ENCODE assay signal across 9 mouse cellular contexts in genomic region chr1:170866992-170867690, GRCm38 (mm10). TPM values are rescaled to one million over a fixed set of nuclear protein-coding genes. Genes with fewer than 3 reads are reported as not detected.
DNase-seq lines count a peak whose midpoint lies in the region; ATAC-seq and TF ChIP-seq lines count a peak whose summit lies in the region.
"Had no signal": no experiment of that assay in that cellular context is flagged by ENCODE, and none has a peak within 500 bp of the region (broad histone marks: within the 10 kb centered on the region; RNA-seq: fewer than 3 reads in every experiment).

No protein-coding gene starts in this region.

- H3K4me3 ChIP-seq in cerebellum, adult 2 months (replicated peaks; ENCODE audit: insufficient read depth, low read depth, low read length): peak overlapping the region; percentile 95
- peak overlapping the region; percentile 84 for H3K4me3 ChIP-seq in limb, embryonic 13.5 days
- H3K4me3 ChIP-seq in midbrain, embryonic 13.5 days (replicated peaks): peak overlapping the region; percentile 63

- DNase-seq in cerebellum, adult 2 months: peak in 1 of 2 experiments; percentile 17
- DNase-seq in cerebellum, adult 18-20 months: no peak
- DNase-seq in thymus, postnatal 14 days: peak; percentile 30
- no peak for DNase-seq in thymus, adult 18-20 months
- no peak for DNase-seq in layer of hippocampus, adult 11-12 months (ENCODE audit: low spot score)

- peaks cover 8% of the 10 kb centered on the region for H3K36me3 ChIP-seq in limb, embryonic 13.5 days
- peaks cover 8% of the 10 kb centered on the region; the same call in 1 of the 2 replicates for H3K36me3 ChIP-seq in midbrain, embryonic 13.5 days

- no peak for TF ChIP-seq POLR2A in cerebellum, adult 2 months (IDR thresholded peaks at IDR 0.05; ENCODE audit: borderline replicate concordance, insufficient read depth, low read length)

- H3K9me3 ChIP-seq in limb, embryonic 13.5 days: no peaks in the 10 kb centered on the region
- H3K9me3 ChIP-seq in midbrain, embryonic 13.5 days: no peaks in the 10 kb centered on the region

- peak overlapping the region; percentile 82 for H3K9ac ChIP-seq in limb, embryonic 13.5 days
- peak overlapping the region; percentile 82 for H3K9ac ChIP-seq in midbrain, embryonic 13.5 days (replicated peaks)

- H3K4me1 ChIP-seq in cerebellum, adult 2 months (ENCODE audit: control insufficient read depth, insufficient read depth, low read length): no peaks in the 10 kb centered on the region; the same call in 1 of the 2 replicates
- H3K4me1 ChIP-seq in limb, embryonic 13.5 days: peaks cover 9% of the 10 kb centered on the region
- H3K4me1 ChIP-seq in midbrain, embryonic 13.5 days (replicated peaks): peaks cover 13% of the 10 kb centered on the region

- 0 out of 2 replicates have a peak, but pooled peaks have one; percentile 1 for ATAC-seq in granulocyte monocyte progenitor cell, adult 5-6 weeks (replicated peaks; ENCODE audit: poor library complexity, severe bottlenecking)
- peak; percentile 53 for ATAC-seq in limb, embryonic 13.5 days (ENCODE audit: low FRiP score, low read depth)
- ATAC-seq in midbrain, embryonic 13.5 days: peak; percentile 60

- no peak for TF ChIP-seq CTCF in cerebellum, adult 2 months (IDR thresholded peaks at IDR 0.05; ENCODE audit: borderline replicate concordance, insufficient read depth, low read depth, low read length)

- H3K27ac ChIP-seq in cerebellum, adult 2 months (ENCODE audit: insufficient read depth, low read length): peak overlapping the region; percentile 26
- H3K27ac ChIP-seq in limb, embryonic 13.5 days: peak overlapping the region; percentile 75; the same call in 1 of the 2 replicates
- peak overlapping the region; percentile 41; the same call in 1 of the 2 replicates for H3K27ac ChIP-seq in midbrain, embryonic 13.5 days

- H3K27me3 ChIP-seq in cerebellum, adult 2 months (ENCODE audit: control insufficient read depth, insufficient read depth, low read length): no peaks in the 10 kb centered on the region
- H3K27me3 ChIP-seq in limb, embryonic 13.5 days: no peaks in the 10 kb centered on the region
- no peaks in the 10 kb centered on the region for H3K27me3 ChIP-seq in midbrain, embryonic 13.5 days

- peak overlapping the region; percentile 86 for H3K4me2 ChIP-seq in limb, embryonic 13.5 days (replicated peaks)
- H3K4me2 ChIP-seq in midbrain, embryonic 13.5 days (replicated peaks): peak overlapping the region; percentile 79

- under 1% methylated on average over 30 of the region's 30 CpGs for WGBS in cerebellum, adult 2 months
- WGBS in limb, embryonic 13.5 days: 3% methylated on average over 30 of the region's 30 CpGs
- 3% methylated on average over 30 of the region's 30 CpGs for WGBS in midbrain, embryonic 13.5 days

RNA-seq across cellular contexts. Expression of gene Atf6, which starts 0.4 kb away (rescaled TPM):
- 19.1 and 20.6 TPM in 2 replicates for polyA plus RNA-seq in cerebellum, adult 2 months (2012; rRNA removed)
- total RNA-seq in granulocyte monocyte progenitor cell, adult 5-6 weeks (2014; fragmentation: Nextera tagmentation): 19.2 and 27.1 TPM in 2 replicates
- 27.5 and 30.5 TPM in 2 replicates for total RNA-seq in granulocyte monocyte progenitor cell, adult 5-6 weeks (2017)
- polyA plus RNA-seq in limb, embryonic 13.5 days (2015; fragmentation: Nextera tagmentation; extraction: Ambion mirVana): 7.8 and 8.2 TPM in 2 replicates
- polyA plus RNA-seq in midbrain, embryonic 13.5 days (2015; fragmentation: Nextera tagmentation; extraction: Ambion mirVana): 7.8 and 8.3 TPM in 2 replicates

RNA-seq across cellular contexts. Expression of gene Gm26620, which starts 17.7 kb away (rescaled TPM):
- polyA plus RNA-seq in cerebellum, adult 2 months (2012; rRNA removed): 0.93 and 1.2 TPM in 2 replicates
- total RNA-seq in granulocyte monocyte progenitor cell, adult 5-6 weeks (2014; fragmentation: Nextera tagmentation): not detected in 2 replicates
- total RNA-seq in granulocyte monocyte progenitor cell, adult 5-6 weeks (2017): not detected in 2 replicates
- 1.1 and 1.8 TPM in 2 replicates for polyA plus RNA-seq in limb, embryonic 13.5 days (2015; fragmentation: Nextera tagmentation; extraction: Ambion mirVana)
- polyA plus RNA-seq in midbrain, embryonic 13.5 days (2015; fragmentation: Nextera tagmentation; extraction: Ambion mirVana): 0.32 TPM in 1 of 2 replicates, not detected in the other
- total RNA-seq: hematopoietic stem cell, adult 5-6 weeks had no signal

RNA-seq across cellular contexts. Expression of gene Dusp12, which starts 18.2 kb away (rescaled TPM):
- polyA plus RNA-seq in cerebellum, adult 2 months (2012; rRNA removed): 32.4 and 33.4 TPM in 2 replicates
- 16.9 and 18.2 TPM in 2 replicates for total RNA-seq in granulocyte monocyte progenitor cell, adult 5-6 weeks (2014; fragmentation: Nextera tagmentation)
- 10.3 and 10.9 TPM in 2 replicates for total RNA-seq in granulocyte monocyte progenitor cell, adult 5-6 weeks (2017)
- 50.5 and 56.6 TPM in 2 replicates for polyA plus RNA-seq in limb, embryonic 13.5 days (2015; fragmentation: Nextera tagmentation; extraction: Ambion mirVana)
- 38.0 and 39.8 TPM in 2 replicates for polyA plus RNA-seq in midbrain, embryonic 13.5 days (2015; fragmentation: Nextera tagmentation; extraction: Ambion mirVana)

RNA-seq across cellular contexts. Expression of gene Fcrlb, which starts 45.6 kb away (rescaled TPM):
- 1.6 and 1.9 TPM in 2 replicates for polyA plus RNA-seq in cerebellum, adult 2 months (2012; rRNA removed)
- total RNA-seq in granulocyte monocyte progenitor cell, adult 5-6 weeks (2014; fragmentation: Nextera tagmentation): not detected in 2 replicates
- not detected in 2 replicates for total RNA-seq in granulocyte monocyte progenitor cell, adult 5-6 weeks (2017)
- 0.11 TPM in 1 of 2 replicates, not detected in the other for polyA plus RNA-seq in limb, embryonic 13.5 days (2015; fragmentation: Nextera tagmentation; extraction: Ambion mirVana)
- polyA plus RNA-seq in midbrain, embryonic 13.5 days (2015; fragmentation: Nextera tagmentation; extraction: Ambion mirVana): 0.16 and 0.26 TPM in 2 replicates
- total RNA-seq: hematopoietic stem cell, adult 5-6 weeks had no signal

Comparison
In these comparisons a context has a peak if more than half of its experiments do, and no peak if none do; other contexts are left out.
1. ATAC-seq: peak in every context shown above with its lines; median percentile 60 in midbrain, embryonic 13.5 days; 53 in limb, embryonic 13.5 days; 1 in granulocyte monocyte progenitor cell, adult 5-6 weeks.